Mouse (Mus musculus): ENCODE measurements around the gene Hils1. TPM values are rescaled to one million over a fixed set of nuclear protein-coding genes. Genes with fewer than 3 reads are reported as not detected.
"Not testable (repeated sequence)": the region's sequence is repeated elsewhere in the genome, so short reads cannot be mapped to it uniquely, and the experiment has no call there.

Gene Hils1
- polyA plus RNA-seq, 1 experiment from 2014 or later, result not detected

GRCm38 (mm10) chr11:95009629-95010014 lies 42.2 kb downstream of the Hils1 start, which contains the start of gene Samd14:
Gene Samd14, plus strand, starts transcription at chr11:95009879.
- Histone ChIP-seq H3K36me3 (ENCODE audit: control insufficient read depth, insufficient read depth, low read length) (peaks cover 8% of the 10 kb centered on the region), H3K27ac (ENCODE audit: low read depth, low read length) (peak within 1 kb of the TSS; percentile 94), H3K9ac (ENCODE audit: low read length) (peak within 1 kb of the TSS; percentile 98), H3K4me1 (ENCODE audit: control insufficient read depth, insufficient read depth, low read length) (peaks cover 40% of the 10 kb centered on the region), H3K4me3 (ENCODE audit: low read depth, low read length) (peak within 1 kb of the TSS; percentile 79), H3K9me3 (ENCODE audit: control insufficient read depth, low read length) (no peaks in the 10 kb centered on the region), H3K4me2 (peak within 1 kb of the TSS; percentile 80), H3K27me3 (ENCODE audit: control insufficient read depth, insufficient read depth, low read length) (no peaks in the 10 kb centered on the region)
- DNase-seq (ENCODE audit: low spot score, missing footprints) (peak; percentile 96), ATAC-seq (ENCODE audit: low FRiP score) (peak; percentile 66)
- WGBS, result under 1% methylated on average over 32 of the region's 32 CpGs

DNA sequence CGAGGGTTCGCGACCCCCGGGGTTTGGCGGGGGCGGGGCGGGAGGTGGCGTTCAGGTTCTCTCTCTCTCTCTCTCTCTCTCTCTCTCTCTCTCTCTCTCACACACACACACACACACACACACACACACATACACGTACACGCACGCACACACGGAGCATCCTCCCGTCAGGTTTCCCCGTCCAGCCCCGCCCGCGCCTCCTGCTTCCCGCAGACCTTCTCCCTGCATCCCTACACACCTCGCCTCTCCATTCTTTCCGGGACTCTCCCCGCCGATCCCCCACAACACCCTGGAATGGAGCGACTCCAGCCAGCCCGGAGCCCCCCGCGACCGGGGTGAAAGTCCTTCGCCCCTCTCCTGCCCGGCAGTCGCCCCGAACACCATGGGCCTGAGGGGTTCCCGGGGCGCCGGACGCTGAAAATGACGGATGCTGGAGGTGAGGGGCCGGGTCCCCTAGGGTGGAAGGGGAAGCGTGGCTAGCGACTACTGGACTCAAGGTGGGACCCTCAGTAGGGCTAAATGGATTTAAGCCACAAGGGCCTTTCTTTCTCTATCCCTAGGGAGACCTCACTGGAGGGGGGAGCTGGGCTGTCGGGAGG lies 42.8 kb downstream of the Hils1 start:
- Histone ChIP-seq H3K9me3 (ENCODE audit: control insufficient read depth, low read length) (no peaks in the 10 kb centered on the region), H3K4me1 (ENCODE audit: control insufficient read depth, insufficient read depth, low read length) (peaks cover 40% of the 10 kb centered on the region), H3K27ac (ENCODE audit: low read depth, low read length) (peak overlapping the region; percentile 94), H3K36me3 (ENCODE audit: control insufficient read depth, insufficient read depth, low read length) (peaks cover 6% of the 10 kb centered on the region), H3K27me3 (ENCODE audit: control insufficient read depth, insufficient read depth, low read length) (no peaks in the 10 kb centered on the region), H3K4me3 (ENCODE audit: low read depth, low read length) (peak overlapping the region; percentile 79), H3K4me2 (peak overlapping the region; percentile 80), H3K9ac (ENCODE audit: low read length) (peak overlapping the region; percentile 98)
- DNase-seq (ENCODE audit: low spot score, missing footprints), result peak; percentile 93
- ATAC-seq (ENCODE audit: low FRiP score), result peak; percentile 47
- 1% methylated on average over 35 of the region's 40 CpGs for WGBS

- Histone ChIP-seq H3K9ac (ENCODE audit: low read length) (peak overlapping the region; percentile 98), H3K4me1 (ENCODE audit: control insufficient read depth, insufficient read depth, low read length) (peaks cover 40% of the 10 kb centered on the region), H3K27ac (ENCODE audit: low read depth, low read length) (peak overlapping the region; percentile 30; the same call in 1 of the 2 replicates), H3K4me3 (ENCODE audit: low read depth, low read length) (peak overlapping the region; percentile 79), H3K4me2 (peak overlapping the region; percentile 80)
- not testable (repeated sequence) for ATAC-seq (ENCODE audit: low FRiP score); H3K9me3 ChIP-seq (ENCODE audit: control insufficient read depth, low read length); H3K36me3 ChIP-seq (ENCODE audit: control insufficient read depth, insufficient read depth, low read length); H3K27me3 ChIP-seq (ENCODE audit: control insufficient read depth, insufficient read depth, low read length); DNase-seq (ENCODE audit: low spot score, missing footprints)
- 19% methylated on average over 4 of the region's 4 CpGs for WGBS
Measured at GRCm38 (mm10) chr11:95010841-95011403, 43.5 kb downstream of the Hils1 start.

DNA sequence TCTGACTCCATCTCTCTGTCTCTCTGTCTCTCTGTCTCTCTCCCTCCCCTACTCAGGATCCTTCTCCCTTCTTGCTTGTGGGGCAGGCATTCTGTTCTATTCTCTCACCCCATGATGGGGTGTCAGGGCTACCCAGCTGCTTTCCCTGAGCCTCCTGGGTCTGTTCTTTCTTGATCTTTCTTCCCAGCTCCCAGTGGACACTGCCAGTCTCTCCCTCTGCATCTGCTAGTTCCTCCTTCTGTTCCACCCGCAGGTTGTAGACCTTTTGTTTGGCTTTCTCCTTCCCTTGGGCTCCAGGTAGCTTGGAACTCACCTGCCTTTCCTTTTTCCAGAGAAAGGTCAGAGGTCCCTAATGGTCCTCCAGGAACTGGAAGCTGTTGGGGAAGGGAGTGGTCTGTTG lies 44.0 kb downstream of the Hils1 start:
- DNase-seq (ENCODE audit: low spot score, missing footprints) (no peak), ATAC-seq (ENCODE audit: low FRiP score) (no peak)
- Histone ChIP-seq H3K36me3 (ENCODE audit: control insufficient read depth, insufficient read depth, low read length) (0 out of 2 replicates have a peak, but pooled peaks cover 5% of the 10 kb centered on the region), H3K9me3 (ENCODE audit: control insufficient read depth, low read length) (no peaks in the 10 kb centered on the region), H3K4me3 (ENCODE audit: low read depth, low read length) (peak overlapping the region; percentile 79), H3K27ac (ENCODE audit: low read depth, low read length) (peak overlapping the region; percentile 57), H3K4me2 (peak overlapping the region; percentile 80), H3K4me1 (ENCODE audit: control insufficient read depth, insufficient read depth, low read length) (peaks cover 35% of the 10 kb centered on the region), H3K9ac (ENCODE audit: low read length) (peak overlapping the region; percentile 98), H3K27me3 (ENCODE audit: control insufficient read depth, insufficient read depth, low read length) (no peaks in the 10 kb centered on the region)
- 50% methylated on average over 1 of the region's 1 CpGs for WGBS

- Histone ChIP-seq H3K9me3 (ENCODE audit: control insufficient read depth, low read length) (no peaks in the 10 kb centered on the region), H3K9ac (ENCODE audit: low read length) (peak overlapping the region; percentile 98), H3K4me3 (ENCODE audit: low read depth, low read length) (peak overlapping the region; percentile 79), H3K36me3 (ENCODE audit: control insufficient read depth, insufficient read depth, low read length) (0 out of 2 replicates have a peak, but pooled peaks cover 5% of the 10 kb centered on the region), H3K4me1 (ENCODE audit: control insufficient read depth, insufficient read depth, low read length) (peaks cover 32% of the 10 kb centered on the region), H3K27ac (ENCODE audit: low read depth, low read length) (peak overlapping the region; percentile 57; the same call in 1 of the 2 replicates), H3K4me2 (peak overlapping the region; percentile 80), H3K27me3 (ENCODE audit: control insufficient read depth, insufficient read depth, low read length) (no peaks in the 10 kb centered on the region)
- DNase-seq (ENCODE audit: low spot score, missing footprints) (no peak), ATAC-seq (ENCODE audit: low FRiP score) (no peak)
- 62% methylated on average over 3 of the region's 3 CpGs for WGBS
Measured at GRCm38 (mm10) chr11:95012075-95012474, 44.7 kb downstream of the Hils1 start.

- Histone ChIP-seq H3K27ac (ENCODE audit: low read depth, low read length) (no peak overlapping the region), H3K4me2 (peak overlapping the region; percentile 80), H3K4me3 (ENCODE audit: low read depth, low read length) (no peak overlapping the region), H3K9ac (ENCODE audit: low read length) (peak overlapping the region; percentile 28; the same call in 1 of the 2 replicates), H3K36me3 (ENCODE audit: control insufficient read depth, insufficient read depth, low read length) (0 out of 2 replicates have a peak, but pooled peaks cover 5% of the 10 kb centered on the region), H3K27me3 (ENCODE audit: control insufficient read depth, insufficient read depth, low read length) (no peaks in the 10 kb centered on the region), H3K4me1 (ENCODE audit: control insufficient read depth, insufficient read depth, low read length) (peaks cover 28% of the 10 kb centered on the region), H3K9me3 (ENCODE audit: control insufficient read depth, low read length) (no peaks in the 10 kb centered on the region)
- DNase-seq (ENCODE audit: low spot score, missing footprints), result no peak
- no peak for ATAC-seq (ENCODE audit: low FRiP score)
- WGBS, result 47% methylated on average over 3 of the region's 3 CpGs
Measured at GRCm38 (mm10) chr11:95012487-95012886, 45.1 kb downstream of the Hils1 start.

- Histone ChIP-seq H3K9ac (ENCODE audit: low read length) (no peak overlapping the region), H3K27ac (ENCODE audit: low read depth, low read length) (no peak overlapping the region), H3K9me3 (ENCODE audit: control insufficient read depth, low read length) (no peaks in the 10 kb centered on the region), H3K4me3 (ENCODE audit: low read depth, low read length) (no peak overlapping the region), H3K4me1 (ENCODE audit: control insufficient read depth, insufficient read depth, low read length) (peaks cover 17% of the 10 kb centered on the region), H3K4me2 (no peak overlapping the region), H3K27me3 (ENCODE audit: control insufficient read depth, insufficient read depth, low read length) (no peaks in the 10 kb centered on the region), H3K36me3 (ENCODE audit: control insufficient read depth, insufficient read depth, low read length) (peaks cover 8% of the 10 kb centered on the region; the same call in 1 of the 2 replicates)
- DNase-seq (ENCODE audit: low spot score, missing footprints) (no peak), ATAC-seq (ENCODE audit: low FRiP score) (no peak)
- 78% methylated on average over 3 of the region's 3 CpGs for WGBS
Measured at GRCm38 (mm10) chr11:95015484-95015883, 48.1 kb downstream of the Hils1 start.

Other genes with a start within 250 kb of the Hils1 start
- gene Cdc34b, start 225.8 kb upstream of the Hils1 start, polyA plus RNA-seq (2014; fragmentation: Nextera tagmentation; extraction: Ambion mirVana), result 0.22 TPM in 1 of 2 replicates, not detected in the other
- gene Tmem92, start 184.9 kb upstream of the Hils1 start, polyA plus RNA-seq (2014; fragmentation: Nextera tagmentation; extraction: Ambion mirVana), result not detected in 2 replicates
- gene Col1a1, start 31.4 kb upstream of the Hils1 start, polyA plus RNA-seq (2014; fragmentation: Nextera tagmentation; extraction: Ambion mirVana), result 128 and 136 TPM in 2 replicates
- not detected in 2 replicates for gene Sgca, start 8.7 kb downstream of the Hils1 start, polyA plus RNA-seq (2014; fragmentation: Nextera tagmentation; extraction: Ambion mirVana)
- 10.5 and 12.4 TPM in 2 replicates for gene Ppp1r9b, start 23.4 kb downstream of the Hils1 start, polyA plus RNA-seq (2014; fragmentation: Nextera tagmentation; extraction: Ambion mirVana)
- 47.3 and 47.8 TPM in 2 replicates for gene Samd14, start 42.3 kb downstream of the Hils1 start, polyA plus RNA-seq (2014; fragmentation: Nextera tagmentation; extraction: Ambion mirVana)
- 12.6 and 13.3 TPM in 2 replicates for gene Pdk2, start 73.8 kb downstream of the Hils1 start, polyA plus RNA-seq (2014; fragmentation: Nextera tagmentation; extraction: Ambion mirVana)
- 2.9 and 3.0 TPM in 2 replicates for gene Itga3, start 109.2 kb downstream of the Hils1 start, polyA plus RNA-seq (2014; fragmentation: Nextera tagmentation; extraction: Ambion mirVana)
- gene Dlx3, start 152.5 kb downstream of the Hils1 start, polyA plus RNA-seq (2014; fragmentation: Nextera tagmentation; extraction: Ambion mirVana), result 0.59 and 0.65 TPM in 2 replicates
- gene Dlx4, start 178.7 kb downstream of the Hils1 start, polyA plus RNA-seq (2014; fragmentation: Nextera tagmentation; extraction: Ambion mirVana), result not detected in 2 replicates